Mouse (Mus musculus) lung, postnatal 4 days (tissue): ENCODE data around the gene Fnbp1.

Experiments used
- DNase-seq, 2 experiments: peaks; one replicate each; pipeline ENCODE4 v3.0.0; 2021

Gene Fnbp1

DNA sequence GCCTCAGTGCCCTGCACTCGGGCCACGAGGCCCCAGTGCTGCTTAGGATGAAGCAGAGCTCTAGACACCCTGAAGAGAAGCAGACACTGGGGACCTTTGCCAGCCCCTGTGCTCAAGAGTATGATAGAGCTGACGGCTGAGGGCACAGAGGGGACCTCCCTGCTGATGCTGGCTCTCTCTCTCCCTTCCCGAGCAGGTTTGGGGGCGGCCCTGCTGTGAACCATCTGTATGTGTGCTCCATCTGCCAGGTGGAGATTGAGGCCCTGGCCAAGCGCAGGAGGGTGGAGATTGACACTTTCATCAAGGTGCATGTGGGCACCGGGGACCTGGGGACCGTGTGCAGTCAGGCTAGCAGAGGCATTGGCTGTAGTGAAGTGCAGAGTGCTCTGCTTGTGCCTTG lies 123.3 kb downstream of the Fnbp1 start:
- DNase-seq, result no peak

DNA sequence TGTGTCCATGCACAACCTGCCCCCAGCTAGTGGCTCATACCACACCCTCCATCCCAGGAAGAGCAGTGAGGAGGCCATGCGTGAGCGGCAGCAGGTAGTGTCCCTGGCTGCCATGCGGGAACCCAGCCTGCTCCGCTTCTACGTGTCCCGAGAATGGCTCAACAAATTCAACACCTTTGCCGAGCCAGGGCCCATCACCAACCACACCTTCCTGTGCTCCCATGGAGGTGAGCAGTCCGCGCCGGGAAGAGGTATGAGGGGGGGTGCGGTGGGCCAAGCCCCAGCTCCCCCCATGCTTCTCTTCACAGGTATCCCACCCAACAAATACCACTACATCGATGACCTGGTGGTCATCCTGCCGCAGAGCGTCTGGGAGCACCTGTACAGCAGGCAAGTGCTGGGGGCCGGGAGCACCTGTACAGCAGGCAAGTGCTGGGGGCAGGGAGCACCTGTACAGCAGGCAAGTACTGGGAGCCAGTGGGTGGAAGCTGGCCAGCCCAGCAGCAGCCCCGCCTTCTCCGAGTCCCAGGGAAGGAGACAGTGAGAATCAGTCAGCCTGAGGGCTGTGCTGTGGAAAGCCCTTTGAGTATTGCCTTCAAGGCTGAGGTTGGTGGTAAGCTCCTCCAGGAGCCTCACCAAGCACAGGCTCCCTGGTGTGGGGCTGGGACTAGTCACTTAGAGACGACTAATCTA lies 124.0 kb downstream of the Fnbp1 start:
- DNase-seq, result no peak

DNA sequence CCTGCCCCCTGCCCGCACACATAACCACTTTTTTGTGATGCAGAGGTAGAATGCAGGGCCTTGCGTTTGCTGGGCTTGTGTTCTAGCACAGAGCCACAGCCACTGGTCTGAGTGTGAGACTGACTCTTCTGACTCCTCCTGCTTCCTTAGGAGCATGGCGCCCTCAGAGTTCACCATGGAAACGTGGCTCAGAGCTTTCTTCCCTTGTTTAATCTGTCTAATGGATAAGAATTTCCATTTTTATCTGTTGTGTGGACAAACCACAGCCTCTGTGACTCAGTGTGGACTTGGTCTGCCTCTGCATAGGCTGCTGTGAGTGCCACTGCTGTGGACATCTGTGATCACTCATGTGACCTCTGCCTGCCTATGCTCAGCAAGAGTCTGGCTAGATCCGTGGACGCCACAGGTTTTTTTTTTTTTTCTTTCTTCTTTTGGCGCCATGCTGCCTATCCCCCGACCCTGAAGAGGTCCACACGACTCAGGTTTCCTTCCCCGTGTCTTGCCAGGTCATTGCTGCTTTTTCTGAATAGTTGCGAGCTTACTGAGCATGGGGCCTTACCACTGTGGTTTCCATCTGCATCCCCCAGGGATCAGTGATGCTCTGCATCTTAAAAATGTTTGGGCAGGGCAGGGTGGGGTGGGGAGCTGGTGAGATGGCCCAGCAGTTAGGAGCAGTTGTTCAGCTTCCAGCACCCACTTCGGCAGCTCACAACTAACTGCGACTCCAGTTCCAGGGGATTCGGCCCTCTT lies 128.3 kb downstream of the Fnbp1 start:
- no peak for DNase-seq

DNA sequence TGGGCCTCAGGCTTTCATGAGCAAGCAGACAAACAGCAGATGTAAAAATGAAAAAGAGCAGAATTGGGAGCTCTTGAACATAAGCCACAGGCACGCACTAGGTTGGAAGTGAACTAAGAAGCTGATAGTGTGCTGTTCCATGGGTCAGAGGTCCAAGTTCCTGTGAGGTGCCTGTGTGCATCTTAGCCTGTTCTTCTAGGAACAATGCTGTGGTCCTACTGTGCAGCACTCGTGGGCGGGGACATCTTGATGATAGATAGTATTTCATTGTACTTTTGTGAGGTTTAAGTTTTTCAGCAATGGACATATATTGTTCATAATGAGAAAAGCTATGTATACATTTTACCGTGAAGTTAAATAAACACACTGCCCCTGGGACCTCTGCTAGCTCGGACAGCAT lies 134.6 kb downstream of the Fnbp1 start:
- no peak for DNase-seq

DNA sequence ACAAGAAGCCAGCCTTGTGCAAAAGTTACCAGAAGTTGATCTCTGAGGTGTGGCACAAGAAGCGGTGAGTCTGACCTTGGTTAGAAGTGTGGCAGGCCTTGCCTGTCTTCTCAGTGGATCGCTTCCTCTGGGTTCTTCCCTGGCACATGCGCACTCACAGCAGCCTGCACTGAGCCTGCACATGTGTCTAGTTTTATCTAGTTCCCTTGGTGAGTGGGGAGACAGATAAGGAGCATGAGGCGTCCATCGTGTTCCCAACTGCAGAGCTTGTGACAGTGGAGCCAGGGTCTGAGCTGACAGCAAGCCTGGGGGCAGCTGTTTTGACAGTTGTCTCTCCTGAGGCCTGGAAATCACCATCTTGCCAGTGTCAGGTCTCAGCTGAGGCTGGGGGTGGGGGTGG lies 135.4 kb downstream of the Fnbp1 start:
- DNase-seq, result no peak

DNA sequence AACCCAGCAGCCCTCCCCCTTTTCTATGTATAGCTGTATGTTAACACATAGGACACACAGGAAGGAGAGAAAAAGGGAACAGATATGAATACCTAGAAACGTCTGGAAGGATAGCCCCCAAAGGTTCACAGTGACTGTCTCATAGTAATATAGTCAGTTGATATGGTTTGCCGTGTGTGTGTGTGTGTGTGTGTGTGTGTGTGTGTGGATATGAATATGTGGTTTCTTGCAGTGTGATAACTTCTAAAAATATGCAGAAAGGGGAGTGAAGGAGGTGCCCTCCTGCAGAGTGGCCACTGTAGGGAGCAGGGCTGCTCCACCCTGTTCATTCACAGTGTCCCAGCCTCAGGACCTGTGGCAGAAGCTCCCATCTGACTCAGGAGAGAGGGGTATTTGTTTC lies 136.4 kb downstream of the Fnbp1 start:
- DNase-seq, result no peak

DNA sequence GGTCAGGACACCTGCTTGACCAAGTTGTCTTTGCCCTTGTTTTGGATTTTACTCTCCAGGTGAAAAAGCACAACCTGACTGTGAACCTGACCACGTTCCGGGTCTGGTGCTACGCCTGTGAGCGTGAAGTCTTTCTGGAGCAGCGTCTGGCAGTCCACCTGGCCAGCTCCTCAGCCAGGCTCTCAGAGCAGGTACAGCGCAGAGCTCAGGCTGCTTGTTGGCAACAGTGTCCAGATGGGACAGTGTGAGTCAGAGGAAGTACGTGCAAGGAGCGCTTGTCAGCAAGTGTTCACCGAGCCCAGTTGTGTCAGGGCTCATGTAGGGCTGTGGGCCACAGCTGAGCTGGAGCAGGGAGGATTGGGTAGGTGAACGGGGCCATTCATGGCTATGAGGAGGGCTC lies 139.0 kb downstream of the Fnbp1 start:
- no peak for DNase-seq

DNA sequence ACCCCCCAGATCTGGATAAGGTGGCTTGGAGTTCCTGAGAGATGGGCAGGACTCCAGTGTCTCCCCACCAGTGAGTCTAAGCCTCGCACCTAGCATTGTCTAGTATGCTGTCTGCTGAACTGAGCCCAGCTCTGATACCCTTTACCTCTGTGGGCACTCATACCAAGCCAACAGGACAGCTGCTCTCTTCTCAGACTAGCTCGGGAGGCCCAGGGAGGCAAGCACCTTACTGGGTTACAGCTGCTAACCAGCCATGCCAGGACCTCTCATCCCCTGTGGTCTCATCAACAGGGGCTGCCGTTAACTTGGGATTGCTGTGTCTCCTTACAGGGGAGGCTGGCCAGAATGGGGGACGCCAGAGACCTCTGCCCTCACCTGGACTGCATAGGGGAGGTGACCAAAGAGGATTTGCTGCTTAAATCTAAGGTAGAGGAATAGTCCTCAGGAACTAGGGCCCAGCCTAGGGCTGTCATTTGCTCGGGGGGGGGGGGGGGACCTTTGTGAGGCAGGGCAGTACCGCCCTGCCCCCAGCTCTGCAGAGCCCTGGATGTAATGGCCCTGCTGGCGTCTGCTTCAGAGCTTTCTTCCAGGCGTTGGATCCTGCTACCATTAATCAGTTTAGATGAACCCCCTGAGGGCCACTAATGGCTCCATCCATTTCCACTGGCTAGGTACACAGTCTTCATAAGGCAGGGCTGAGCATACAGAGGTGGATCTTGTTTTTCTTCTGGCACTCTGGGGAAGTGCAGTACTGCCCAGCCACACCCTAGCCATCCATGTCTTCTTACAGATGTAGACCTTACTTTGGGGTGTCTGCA lies 143.2 kb downstream of the Fnbp1 start:
- DNase-seq, result no peak

DNA sequence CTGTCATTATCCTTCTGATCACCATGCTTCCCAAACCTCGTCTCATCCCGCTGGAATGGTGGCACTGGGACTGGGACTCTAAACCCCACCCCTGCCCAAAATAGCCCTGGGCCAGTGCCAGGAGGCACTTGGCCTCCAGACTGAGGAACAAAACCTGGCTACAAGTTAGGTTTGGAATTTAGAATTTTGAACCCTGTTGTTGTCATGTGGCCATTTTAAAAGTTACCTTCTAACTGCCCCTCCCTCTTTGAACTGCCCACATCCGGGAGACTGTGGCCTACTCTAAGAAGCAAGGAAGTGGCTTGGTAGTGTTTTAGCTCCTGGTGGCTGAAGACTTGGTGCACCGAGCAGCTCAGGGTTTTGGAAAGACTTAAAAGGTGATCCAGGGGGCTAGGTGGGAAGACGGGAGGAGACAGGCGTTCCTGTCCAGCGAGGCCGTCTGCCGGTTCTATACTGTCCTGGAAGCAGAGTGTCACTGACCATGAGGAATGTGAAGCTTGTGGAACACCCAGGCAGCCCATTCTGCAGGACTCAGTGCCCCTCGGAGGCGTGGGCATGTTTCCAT lies 146.3 kb downstream of the Fnbp1 start:
- DNase-seq, result no peak

DNA sequence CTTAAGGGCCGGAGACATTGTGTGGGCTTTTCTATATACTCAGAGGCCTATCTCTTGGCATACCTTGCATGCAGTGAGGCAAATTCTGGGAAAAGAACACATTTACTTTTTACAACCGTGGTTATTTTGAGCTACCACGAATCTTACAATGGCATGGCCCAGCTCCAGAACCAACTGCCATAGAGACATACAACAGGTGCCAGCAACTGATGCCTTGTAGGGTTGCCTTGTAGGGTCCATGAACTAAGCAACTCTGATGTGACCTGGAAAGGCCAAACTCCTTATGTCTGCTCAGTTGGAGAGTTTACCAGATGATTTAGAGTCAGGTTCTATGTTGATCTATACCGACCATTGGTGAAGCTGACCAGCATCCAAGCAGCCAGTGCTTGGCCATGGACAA lies 147.0 kb downstream of the Fnbp1 start:
- no peak for DNase-seq

DNA sequence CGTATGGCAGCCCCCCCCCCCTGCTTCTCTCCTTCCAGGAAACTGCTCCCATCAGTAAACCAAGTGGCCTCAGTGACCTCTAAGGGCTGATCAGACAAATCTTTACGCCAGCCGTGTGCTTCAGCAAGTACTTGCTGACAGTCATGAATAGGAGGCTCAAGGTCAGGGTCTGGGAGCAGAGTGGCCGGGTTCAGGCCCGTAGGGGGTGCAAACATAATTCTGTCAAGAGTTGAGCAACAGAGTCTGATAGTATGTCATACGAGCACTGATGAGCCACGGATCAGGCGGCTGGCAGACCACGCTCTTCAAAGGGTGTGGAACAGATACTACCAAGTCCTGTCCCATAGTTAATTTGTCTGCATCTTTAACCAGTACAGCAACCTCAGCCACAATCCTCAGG lies 151.6 kb downstream of the Fnbp1 start:
- DNase-seq, result no peak

DNA sequence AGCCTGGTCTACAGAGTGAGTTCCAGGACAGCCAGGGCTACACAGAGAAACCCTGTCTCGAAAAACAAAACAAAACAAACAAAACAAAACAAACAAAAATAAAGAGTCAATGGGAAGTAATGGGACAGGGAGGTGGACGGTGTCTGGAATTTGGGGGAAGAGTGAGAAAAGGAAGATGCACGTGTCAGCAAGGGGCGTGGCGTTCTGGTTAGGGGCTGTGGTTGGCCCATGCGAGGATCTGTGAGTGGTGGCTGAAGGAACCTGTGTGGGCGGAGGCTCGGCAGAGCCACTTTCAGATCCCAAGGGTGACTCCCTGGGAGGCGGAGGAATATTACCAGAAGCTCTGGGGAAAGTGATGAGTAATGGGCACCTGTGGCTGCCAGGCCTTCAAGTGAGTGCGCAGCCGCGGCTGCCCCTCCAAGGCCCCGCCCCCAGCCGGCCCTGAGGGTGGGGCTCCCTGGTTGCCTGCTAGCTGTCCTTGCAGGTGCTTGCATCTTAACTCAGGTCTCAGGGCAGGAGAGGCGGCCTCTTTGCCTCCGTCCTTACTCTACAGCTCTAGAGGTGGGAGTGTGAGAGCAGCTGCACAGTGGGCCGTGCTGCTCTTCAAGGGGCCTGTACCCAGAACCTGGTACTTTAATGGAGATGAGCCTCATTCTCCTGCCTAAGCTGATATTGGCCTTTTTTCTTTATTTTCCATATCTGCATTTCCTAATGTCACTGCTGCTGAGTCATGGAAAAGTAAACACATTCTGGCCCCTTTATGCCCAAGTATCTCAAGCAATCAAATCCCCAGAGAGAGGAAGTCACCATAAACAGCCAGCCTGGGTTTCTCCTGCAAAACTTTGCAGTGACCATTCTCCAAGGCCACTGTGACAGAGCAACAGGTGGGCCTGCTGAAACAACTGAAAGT lies 156.4 kb downstream of the Fnbp1 start:
- peak; percentile 82 to 89 for DNase-seq

DNA sequence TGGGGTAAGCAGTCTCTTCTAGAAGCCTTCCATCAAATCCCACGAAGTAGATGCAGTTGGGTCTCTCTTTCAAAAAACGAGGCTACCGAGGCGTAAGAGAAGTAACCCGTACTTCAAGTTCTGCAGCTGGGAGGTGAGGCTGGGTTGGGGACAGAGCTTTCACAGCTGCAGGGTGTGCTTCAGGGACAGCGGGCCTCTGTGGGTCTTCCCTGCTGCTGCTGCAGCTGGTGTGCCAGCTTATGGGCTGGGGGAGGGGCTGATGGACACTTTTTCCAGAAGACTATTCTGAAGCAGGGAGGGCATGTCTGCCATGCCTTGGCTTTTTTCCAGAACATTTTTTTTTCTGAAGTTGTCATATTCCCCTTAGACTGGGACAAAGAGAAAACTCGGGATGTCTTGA lies 158.8 kb downstream of the Fnbp1 start:
- DNase-seq, result peak in 1 of 2 experiments; percentile 25

DNA sequence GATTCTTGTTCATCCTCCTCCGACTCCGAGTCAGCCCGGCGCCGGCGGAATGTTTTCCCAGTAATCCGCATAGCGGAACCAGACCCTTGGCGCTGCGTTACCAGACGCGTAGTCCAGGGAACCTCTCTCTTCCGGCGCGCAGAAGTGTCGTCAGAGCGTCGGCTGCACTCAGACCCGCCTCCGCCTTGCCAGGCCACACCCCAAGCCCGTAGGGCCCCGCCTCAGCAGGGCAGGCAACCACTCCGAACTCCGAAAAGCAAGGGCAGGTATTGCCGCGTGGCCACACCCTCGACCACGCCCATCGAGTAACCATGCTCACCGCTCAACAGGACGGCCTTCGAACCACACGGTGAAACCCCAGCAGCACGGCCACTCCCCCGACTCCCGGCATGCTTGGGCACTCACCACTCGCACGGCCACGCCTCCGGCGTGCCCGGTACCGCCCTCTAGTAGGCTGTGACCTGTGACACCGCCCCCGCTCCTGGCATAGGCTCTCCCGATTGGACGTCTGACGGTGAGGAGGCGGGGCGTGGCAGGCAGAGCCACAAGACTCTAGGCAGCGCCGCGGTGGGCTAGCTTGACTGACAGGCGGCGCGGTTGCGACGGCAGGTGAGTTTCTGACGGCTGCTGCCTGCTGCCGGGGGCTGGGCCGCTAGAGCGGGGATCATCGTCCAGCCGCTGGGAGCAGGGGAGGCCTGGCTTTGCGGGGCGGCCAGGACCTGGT lies 159.9 kb downstream of the Fnbp1 start, which contains the start of the genes BC005624 and Usp20:
BC005624 (minus strand) TSS at position 412 of the 724 bp plus-strand sequence.
Usp20 (plus strand) TSS at position 490 of the 724 bp plus-strand sequence.
- DNase-seq, result peak; percentile 100
